Mouse (Mus musculus) T-helper 17 cell (primary cell): ENCODE measurements around the gene Matn4.

ENCODE experiments used
- in situ Hi-C, 2 experiments: fragments of 300-600 bp; cut with MboI, MseI; formaldehyde crosslinking; loops; 1 replicate in 1 of 2; 2 replicates in 1 of 2; pipeline ENCODE4 v1.15.1; 2025; ENCODE audit warnings: high pct_unique_total_duplicates in 2 of 2

Matn4 gene

DNA sequence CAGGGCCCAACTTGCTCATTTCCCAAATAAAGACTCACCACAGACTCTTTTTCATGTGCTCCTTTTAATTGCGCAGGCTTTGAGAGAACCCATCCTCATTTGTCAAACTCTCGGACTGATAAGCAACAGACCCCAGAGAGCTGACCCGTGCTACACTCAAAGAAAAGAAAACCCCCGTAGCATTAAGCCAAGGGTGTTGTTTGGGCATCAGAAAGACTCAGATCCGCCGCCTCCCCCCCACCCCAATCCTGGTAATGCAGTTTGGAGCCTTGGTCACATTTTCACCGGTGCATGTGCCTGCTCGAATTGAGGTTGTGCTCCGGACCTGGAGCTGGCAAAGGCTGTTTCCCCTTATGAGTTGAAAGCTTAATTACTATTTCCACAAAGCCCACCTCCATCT, at the start of gene Matn4:
TSS of gene Matn4 (minus strand) at position 101 of the 400 bp plus-strand sequence.
- in situ Hi-C loops: no loop called here

DNA sequence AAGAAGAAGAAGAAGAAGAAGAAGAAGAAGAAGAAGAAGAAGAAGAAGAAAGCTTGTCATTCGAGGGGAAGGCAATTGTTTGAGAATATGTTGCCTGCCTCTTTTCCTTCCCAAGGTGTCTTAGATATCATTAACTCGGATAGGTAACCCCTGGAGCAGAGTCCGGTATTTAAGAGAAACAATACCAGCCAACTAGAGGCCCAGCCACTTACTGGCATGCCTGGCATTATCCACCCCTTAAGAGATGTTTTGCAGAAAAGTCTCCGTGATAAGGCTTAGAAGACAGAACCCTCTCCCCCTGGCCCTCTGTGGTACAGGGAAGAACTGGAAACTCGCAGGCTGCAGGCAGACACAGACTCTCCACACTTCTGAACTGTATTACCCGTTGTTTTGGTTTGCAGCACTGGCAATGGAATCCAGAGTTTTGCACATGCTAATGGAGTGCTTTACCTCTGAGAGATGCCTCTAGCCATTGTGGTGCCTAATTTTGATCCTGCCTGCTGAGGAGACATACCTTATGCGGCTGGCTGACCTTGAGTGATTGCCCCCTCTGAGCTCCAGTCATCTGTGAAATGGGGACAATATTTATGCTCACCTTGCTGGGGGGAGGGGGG, 49.0 kb upstream of the Matn4 start:
- in situ Hi-C loops: no loop called here

DNA sequence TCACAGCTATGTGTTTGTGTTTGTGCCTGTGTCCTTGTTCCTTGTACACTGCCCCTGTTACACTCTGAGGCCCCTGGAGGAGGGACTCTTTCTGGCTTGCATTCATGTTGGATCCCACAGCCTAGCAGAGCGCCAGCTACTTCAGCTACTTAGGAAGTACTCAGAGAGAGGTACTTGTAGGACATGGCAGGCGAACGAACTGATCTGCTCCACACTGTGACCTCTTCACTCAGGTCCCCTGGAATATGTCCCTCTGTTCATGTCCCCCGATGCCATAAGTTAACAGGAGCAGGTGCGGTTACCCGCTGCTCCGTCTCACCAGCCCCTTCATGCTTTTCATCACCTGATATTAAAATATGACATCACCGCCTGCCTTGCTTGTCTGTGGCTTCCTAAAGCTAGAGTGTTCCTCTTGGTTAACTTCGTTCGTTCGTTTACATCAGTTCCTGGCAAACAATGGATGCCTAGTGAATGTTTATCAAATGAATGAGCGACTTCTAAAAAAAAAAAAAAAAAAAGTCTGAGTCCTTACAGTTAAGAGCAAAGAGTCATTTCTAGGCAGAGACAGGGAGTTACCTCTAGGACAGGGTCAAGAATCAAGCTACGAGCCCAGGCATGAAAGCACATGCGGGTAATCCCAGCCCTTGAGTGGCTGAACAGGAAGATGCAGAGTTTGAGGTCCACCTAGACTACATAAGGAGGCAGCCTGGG, 48.2 kb upstream of the Matn4 start:
- in situ Hi-C loops: no loop called here

DNA sequence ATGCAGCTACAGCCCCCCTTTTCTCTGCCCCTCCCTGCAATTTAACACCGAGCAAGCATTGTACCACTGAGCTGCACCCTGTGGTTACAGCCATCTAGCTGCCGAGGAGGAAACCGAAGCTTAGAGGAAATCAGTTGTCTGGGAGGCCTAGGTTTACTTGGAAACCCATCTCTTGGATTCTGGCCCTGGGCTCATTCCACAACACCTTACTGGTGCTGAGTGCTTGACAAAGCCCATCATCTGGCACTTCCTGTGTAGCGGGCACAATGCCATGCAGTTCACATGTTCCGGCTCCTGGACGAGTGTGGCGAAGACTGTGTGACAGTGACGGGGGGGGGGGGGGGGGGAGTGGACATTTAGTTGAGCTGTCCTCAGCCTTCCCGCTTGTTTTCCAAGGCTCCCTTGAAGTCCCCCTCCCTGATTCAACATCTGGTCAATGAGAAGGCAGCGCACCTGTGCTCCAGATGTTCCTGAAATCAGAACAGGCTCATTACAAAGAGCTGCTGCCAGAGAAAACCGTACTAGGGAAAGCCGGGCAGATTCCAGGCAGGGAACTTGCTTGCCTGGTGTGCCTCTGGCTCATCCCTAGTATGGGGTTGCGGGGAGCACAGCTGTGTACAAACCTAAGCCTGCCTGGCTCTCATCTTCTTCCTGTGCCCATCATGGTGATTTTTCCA, 47.2 kb upstream of the Matn4 start:
- in situ Hi-C loops: no loop called here

DNA sequence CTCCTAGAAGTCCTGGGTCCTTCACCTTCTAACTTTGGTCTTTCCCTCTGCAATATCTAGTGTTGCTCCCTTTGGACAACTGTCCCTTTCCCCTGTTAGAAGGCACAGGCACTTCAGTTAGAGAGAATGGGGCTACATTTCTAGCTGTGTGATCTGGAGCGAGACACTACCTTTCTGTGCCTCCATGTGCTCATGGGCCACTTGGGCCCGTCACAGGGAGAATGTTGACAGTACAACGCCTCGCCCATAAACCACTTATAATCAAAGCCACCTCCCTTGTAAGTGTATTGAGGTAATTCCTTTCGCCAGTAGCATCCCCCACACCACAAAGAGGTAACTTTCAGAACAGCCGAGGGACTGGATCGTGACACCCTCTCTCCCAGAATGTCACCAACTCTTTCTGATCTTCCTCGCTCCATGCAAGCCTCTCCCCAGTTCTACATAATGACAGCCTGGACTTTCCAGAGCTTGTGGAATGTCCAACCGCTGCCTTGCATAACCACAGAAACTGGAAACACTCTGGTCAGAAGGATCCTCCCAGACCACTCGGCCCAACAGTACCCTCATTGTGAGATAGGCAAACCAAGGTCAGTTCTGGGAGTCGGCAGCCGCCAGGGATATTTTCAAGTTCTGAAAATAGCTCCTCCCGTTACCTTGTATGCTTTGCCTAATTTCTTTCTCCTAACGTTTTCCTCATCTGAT, 44.5 kb upstream of the Matn4 start:
- in situ Hi-C loops: no loop called here

DNA sequence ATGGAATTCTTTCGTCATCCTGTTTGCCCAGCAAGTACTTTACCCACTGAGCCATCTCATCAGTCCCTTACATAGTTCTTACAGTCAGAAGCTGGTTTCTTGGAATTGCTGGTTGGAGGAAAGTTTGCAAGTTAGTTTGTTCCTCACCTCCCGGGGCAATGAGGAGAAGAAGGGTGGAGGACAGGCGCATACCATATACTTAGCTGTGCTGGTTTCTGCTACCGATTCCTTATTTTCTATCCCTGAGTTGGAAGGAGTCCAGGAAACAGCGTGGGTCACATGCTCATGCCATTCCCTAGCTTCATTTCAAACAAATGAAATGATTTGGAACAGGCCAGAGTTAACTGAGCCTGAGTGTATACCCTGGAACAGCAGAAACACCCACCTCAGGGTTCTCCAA, 44.0 kb upstream of the Matn4 start:
- in situ Hi-C loops: no loop called here

DNA sequence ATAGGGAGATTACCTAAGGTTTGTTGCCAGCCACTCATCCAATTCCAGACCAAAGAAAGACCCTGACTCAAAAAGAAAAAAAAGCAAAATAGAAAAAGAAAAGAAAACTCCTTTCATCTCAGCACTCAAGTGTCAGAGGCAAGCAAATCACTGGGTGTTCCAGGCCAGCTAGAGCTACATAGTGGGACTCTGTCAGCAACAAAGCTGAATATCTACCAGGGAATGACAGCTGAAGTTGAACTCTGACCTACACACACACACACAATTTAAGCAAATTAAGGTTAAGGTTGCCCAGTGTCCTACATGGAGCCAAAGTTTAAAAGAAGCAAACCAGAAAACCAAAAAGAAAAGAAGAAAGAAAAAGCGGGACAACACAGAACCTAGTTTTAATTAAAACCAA, 43.2 kb upstream of the Matn4 start:
- in situ Hi-C loops: no loop called here

DNA sequence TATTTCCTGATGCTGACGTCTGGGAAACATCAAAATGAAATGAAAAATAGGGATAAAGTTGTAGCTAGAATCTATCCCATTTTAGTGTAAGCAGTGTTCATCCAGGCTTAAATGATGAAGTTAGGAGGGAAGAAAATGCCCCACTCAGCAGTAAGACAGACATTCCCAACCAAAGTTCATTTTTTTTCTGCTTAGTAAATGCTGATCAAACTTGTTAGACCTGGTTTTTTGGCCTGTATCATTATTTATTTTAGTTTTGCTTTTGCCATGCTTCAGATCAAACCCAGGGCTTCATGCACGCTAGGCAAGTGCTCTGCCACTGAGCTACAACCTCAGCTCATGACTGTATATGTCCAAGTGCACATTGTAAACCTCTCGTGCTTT, 41.1 kb upstream of the Matn4 start:
- in situ Hi-C loops: no loop called here

DNA sequence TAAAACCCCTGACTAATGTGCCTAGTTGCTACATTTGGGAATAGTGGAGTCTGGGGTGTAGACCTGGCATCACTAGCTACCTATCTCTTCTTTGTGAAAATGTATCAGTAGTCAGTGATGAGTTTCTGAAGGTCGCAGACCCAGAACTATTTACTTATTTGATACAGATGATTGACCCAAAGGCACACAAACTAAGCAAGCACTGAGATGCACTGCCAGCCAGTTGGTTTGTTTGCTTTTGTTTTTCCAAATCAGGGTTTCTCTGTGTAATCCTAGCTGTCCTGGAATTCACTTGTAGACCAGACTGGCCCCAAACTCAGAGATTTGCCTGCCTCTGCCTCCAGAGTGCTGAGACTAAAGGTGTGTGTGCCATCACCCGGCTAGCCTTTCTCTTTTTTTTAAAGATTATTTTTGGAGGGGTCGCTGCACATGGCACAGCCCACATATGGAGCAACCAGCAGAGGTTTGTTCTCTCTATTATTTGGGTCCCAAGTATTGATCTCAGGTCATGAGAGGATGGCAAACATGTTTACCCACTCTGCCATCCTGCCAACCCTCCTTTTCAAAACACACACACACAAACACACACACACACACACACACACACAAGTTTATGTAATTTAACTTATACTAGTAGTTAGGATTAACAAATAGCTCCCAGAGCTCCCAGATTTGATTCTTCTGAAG, 40.6 kb upstream of the Matn4 start:
- in situ Hi-C loops: no loop called here

DNA sequence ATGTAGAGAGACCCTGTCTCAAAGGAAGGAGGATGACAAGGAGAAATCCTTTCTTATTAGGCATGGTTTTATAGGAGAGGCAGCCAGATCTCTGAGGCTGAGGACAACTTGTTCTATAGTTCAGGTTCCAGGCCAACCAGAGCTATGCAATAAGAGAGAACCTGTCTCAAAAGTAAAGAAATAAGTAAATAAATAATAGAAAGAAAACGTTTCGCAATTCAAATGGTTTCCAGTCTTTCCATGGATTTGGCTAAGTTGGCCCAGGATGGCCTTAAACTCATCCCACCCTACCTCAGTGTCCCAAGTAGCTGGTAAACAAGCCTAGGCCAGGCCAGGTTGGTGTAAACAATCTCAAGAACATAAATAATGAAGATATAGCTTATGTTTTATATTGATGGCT, 39.7 kb upstream of the Matn4 start:
- in situ Hi-C loops: no loop called here

DNA sequence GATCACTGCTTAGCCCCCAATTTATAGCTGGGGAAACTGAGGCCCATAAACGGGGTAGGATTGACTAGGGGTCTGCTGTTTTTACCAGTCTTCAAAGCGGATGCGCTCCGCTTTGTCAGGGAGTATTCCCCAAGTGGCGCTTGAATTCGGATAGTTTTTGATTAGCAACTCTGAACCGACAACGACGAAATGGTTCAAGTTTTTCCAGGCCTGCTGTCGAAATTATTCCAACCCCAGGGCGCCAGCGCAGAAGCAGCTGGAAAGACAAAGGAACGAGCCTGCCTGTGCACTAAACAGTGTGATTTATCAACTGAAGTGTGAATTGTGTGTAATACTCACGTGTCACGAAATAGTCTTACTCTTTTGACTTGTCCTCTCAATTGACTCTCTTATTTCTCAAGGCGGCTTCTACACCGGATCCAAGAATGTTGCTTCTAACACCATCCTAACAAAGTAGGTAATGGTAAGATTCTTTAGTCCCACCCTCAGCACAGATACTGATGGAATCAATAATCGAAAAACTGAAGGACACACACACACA, 38.6 kb upstream of the Matn4 start, which contains the start of gene Sdc4:
TSS of gene Sdc4 (minus strand) at position 428 of the 541 bp plus-strand sequence.
- in situ Hi-C loops: no loop called here

DNA sequence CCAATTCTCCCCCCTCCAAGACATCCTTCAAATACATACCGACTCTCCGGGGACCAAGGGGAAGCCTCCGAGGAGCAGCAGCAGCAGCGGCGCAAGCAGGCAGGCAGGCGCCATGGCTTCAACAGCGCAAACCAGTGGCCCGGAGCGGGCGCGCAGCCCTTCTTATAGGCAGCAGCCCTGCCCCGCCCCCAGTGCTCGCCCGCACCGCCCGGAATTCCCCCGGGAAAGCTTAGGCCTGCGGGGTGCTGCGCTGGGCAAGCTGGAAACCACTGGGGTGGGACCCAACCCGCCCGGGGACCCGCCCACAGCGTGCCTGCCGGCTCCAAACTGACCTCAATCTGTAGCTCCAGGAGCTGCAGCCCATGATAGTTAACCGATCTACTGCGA, 38.1 kb upstream of the Matn4 start:
- in situ Hi-C loops: no loop called here

DNA sequence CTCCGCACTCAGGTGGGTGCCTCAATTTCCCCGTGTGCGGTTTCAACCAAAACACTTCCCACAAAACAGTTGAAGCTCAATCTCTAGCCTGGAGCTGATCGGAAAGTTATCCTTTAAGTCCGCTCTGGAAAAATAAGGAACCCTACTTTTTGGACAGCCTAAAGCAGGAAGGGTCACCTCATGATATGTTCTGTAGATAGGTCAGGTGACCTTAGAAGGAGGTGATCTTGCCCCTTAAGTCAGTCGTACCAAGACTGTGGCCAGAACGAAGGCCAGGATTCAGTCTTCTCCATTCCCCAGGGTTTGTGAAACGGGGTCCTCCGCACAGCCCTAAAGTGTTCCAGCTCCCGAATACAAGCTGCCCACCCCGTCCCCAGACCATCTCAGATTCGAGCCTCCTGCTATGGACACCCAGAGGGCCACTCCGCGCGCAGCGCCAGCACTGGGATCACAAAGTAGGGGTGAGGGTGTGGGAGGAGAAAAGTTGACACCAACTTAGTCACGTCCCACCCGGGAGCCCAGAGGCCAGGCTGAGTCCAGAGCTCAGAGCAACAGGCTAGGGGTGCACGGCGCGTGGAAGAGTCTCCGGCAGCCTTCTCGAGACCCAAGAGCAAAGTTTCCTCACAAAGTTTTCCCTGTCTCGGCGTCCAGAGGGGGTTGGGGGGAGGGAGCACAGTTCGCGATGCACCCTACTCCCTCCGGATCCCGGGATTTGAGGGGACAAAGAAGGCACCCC, 37.5 kb upstream of the Matn4 start:
- in situ Hi-C loops: no loop called here

DNA sequence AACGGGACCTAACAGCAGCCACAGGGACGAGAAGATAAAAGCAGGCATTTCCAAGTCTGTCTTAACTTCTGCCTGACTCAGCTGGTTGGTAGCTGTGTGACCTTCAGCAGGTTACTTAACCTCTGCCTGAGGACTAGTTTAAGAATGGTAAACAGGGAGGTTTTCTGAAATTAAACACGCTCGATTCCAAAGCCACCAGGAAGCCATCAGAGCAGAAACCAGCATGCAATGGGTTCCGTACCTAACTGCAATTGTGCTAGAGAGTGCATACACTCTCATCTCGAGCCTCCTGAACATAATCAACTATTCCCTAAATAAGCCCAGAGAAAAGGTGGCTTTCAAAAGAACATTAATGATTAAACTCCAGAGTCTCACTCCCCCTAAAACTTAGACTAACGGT, 36.8 kb upstream of the Matn4 start:
- in situ Hi-C loops: no loop called here

DNA sequence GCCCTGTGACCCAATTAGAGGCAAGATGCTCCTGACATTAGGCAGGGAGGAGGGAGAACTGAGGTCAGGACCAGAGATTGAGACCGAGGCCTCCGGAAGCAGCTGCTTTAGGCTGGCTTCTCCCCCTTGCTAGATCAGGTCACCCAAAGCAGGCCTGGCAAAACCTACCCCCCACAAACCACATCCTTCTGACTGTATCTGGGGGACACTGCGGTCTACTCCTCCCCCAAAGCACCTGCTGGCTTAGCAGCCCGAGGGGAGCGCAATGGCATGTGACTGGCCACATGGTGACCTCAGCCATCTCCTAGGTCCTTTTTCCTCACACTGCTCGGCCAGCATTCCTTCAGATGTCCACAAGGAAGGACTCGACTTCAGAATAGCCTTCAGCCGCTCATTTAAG, 36.2 kb upstream of the Matn4 start:
- in situ Hi-C loops: no loop called here

DNA sequence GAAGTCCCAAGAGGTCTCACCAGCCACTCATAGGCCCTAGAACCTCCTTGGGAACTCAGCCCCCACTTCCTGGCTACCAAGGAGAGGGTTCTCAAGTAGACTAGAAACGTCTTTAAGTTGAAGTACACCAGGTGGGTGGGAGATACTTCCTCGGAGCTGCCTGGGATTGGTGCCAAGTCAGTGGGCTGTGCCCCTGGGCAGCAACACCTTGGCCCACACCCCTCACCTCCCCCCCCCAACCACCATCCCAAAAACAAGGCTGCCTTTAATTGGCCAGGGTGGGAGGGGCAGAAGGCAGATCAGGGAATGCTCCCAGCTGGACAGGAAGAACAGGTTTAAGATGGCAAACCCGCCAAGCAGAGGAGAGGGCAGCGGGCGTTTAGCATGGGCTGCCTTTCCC, 35.4 kb upstream of the Matn4 start:
- in situ Hi-C loops: no loop called here

DNA sequence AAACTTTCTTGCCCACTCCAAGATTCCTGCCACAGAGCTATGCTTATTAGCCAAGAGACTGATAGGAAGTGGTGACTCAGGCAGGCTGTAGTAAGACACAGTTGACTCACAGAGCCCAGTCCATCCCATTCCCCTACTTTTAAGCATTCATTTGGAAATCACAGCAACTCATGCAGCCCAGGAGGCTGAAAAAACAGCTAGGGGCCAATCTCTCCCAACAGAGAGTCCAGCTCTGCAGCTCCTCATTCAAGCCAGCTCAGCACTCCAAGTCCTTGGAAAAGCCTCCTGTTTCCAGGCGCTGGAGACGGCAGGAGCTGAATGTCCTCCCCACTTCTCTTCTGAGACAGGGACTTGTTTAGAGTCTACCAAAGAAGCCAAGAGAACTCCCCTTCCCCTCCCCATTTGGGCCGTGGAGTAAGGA, 34.1 kb upstream of the Matn4 start:
- in situ Hi-C loops: no loop called here

DNA sequence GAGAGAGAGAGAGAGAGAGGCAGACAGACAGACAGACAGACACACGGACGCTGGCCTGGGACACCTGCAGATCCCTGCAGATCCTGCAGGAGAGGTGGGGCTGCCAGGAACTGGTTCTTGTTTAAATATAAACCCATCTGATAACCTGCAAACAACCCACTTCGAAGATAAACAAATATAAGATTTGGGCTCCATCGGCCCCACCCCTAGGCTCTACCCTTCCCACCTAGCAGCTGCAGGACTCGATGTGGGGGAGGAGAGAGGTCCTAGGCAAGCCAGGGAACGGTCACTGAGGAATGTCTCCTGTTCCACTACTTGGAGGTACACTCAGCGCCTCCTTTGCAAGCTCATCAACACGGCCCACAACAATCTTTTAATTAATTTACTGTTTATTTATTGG, 33.3 kb upstream of the Matn4 start:
- in situ Hi-C loops: no loop called here

DNA sequence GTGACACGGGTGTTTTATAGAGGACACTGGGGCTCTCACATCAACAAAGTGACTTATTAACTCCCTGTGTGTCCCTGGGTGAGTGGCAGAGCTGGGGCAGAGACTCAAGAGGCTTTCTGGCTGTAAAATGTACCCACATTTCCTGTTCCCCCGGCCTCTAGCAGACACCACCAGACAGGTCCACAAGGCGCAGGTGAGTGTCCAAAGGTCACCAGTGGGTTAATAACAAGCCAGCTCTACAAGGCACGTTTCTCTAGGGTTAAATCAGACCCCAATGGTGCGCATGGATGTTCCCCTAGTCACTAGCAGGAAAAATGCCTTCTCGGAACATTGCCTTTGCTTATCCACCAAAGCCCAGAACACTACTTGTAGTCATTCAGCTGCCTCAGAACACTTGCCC, 32.8 kb upstream of the Matn4 start:
- in situ Hi-C loops: no loop called here

DNA sequence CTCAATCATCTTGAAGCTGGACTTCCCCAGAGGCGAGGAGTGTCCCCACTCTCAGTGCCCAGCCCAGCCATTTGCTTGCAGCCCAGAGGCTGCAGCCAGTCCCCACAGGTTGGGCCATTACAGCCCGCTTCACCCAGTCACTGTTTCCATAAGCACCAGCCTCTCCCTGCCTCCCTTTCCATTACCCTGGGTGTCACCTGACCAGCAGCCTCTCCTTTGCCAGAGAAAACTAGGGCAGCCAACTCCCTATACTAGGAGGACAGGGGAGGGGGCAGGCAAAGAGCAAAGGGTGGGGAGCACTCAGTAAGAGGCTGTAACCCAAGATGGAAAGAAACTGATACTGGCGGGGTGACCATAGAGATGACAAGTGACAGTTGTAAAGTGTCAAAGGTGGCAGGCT, 32.0 kb upstream of the Matn4 start:
- in situ Hi-C loops: no loop called here
